Comparison of ENCODE assay signal across 17 mouse cellular contexts in genomic region chr10:80194441-80194840, GRCm38 (mm10). TPM values are rescaled to one million over a fixed set of nuclear protein-coding genes. Genes with fewer than 3 reads are reported as not detected.
A peak's percentile ranks its signal among the peaks of the same experiment; 100 is the strongest.
DNase-seq lines count a peak whose midpoint lies in the region; ATAC-seq and TF ChIP-seq lines count a peak whose summit lies in the region.
"Had no signal": no experiment of that assay in that cellular context is flagged by ENCODE, and none has a peak within 500 bp of the region (broad histone marks: within the 10 kb centered on the region; RNA-seq: fewer than 3 reads in every experiment).

No protein-coding gene starts in this region.

- H3K9ac ChIP-seq in forebrain, embryonic 11.5 days (ENCODE audit: low read length) = peak overlapping the region; percentile 55
- no peak overlapping the region for H3K9ac ChIP-seq in forebrain, embryonic 16.5 days (replicated peaks; ENCODE audit: low read depth, low read length)
- peak overlapping the region; percentile 15; the same call in 1 of the 2 replicates for H3K9ac ChIP-seq in liver, embryonic 12.5 days
- no peak overlapping the region for H3K9ac ChIP-seq in liver, embryonic 11.5 days (ENCODE audit: low read depth, low read length)
- H3K9ac ChIP-seq in midbrain, embryonic 13.5 days (replicated peaks) = peak overlapping the region; percentile 42; the same call in 1 of the 2 replicates
- H3K9ac ChIP-seq: liver, embryonic 14.5 days had no signal

- TF ChIP-seq POLR2A in brain, embryonic 14.5 days (IDR thresholded peaks at IDR 0.05; ENCODE audit: borderline replicate concordance, extremely low read depth, insufficient read depth, insufficient read length, poor library complexity, severe bottlenecking) = no peak

- no peaks in the 10 kb centered on the region for H3K9me3 ChIP-seq in forebrain, embryonic 11.5 days (ENCODE audit: control insufficient read depth, low read length)
- H3K9me3 ChIP-seq in forebrain, embryonic 16.5 days (ENCODE audit: control insufficient read depth, low read length) = no peaks in the 10 kb centered on the region
- no peaks in the 10 kb centered on the region for H3K9me3 ChIP-seq in liver, embryonic 12.5 days (replicated peaks)
- H3K9me3 ChIP-seq in liver, embryonic 11.5 days (ENCODE audit: control insufficient read depth, low read length) = no peaks in the 10 kb centered on the region
- H3K9me3 ChIP-seq in midbrain, embryonic 13.5 days = no peaks in the 10 kb centered on the region

- no peak overlapping the region for H3K4me3 ChIP-seq in forebrain, embryonic 11.5 days (ENCODE audit: low read depth, low read length)
- no peak overlapping the region for H3K4me3 ChIP-seq in forebrain, embryonic 16.5 days (replicated peaks; ENCODE audit: low read length)
- H3K4me3 ChIP-seq in liver, embryonic 12.5 days = no peak overlapping the region
- no peak overlapping the region for H3K4me3 ChIP-seq in liver, embryonic 11.5 days (ENCODE audit: low read depth, low read length)
- no peak overlapping the region for H3K4me3 ChIP-seq in midbrain, embryonic 13.5 days (replicated peaks)

- H3K36me3 ChIP-seq in forebrain, embryonic 11.5 days (ENCODE audit: control insufficient read depth, insufficient read depth, low read length) = no peaks in the 10 kb centered on the region
- no peaks in the 10 kb centered on the region for H3K36me3 ChIP-seq in forebrain, embryonic 16.5 days (ENCODE audit: control insufficient read depth, insufficient read depth)
- H3K36me3 ChIP-seq in liver, embryonic 12.5 days = no peaks in the 10 kb centered on the region
- no peaks in the 10 kb centered on the region for H3K36me3 ChIP-seq in liver, embryonic 11.5 days (ENCODE audit: control insufficient read depth, insufficient read depth, low read length)
- H3K36me3 ChIP-seq in midbrain, embryonic 13.5 days = no peaks in the 10 kb centered on the region

- peak overlapping the region; percentile 42 for H3K27ac ChIP-seq in forebrain, embryonic 11.5 days (ENCODE audit: low read depth, low read length)
- H3K27ac ChIP-seq in forebrain, embryonic 16.5 days (ENCODE audit: low read length) = no peak overlapping the region
- H3K27ac ChIP-seq in liver, embryonic 12.5 days = no peak overlapping the region
- H3K27ac ChIP-seq in liver, embryonic 11.5 days (ENCODE audit: low read depth, low read length) = no peak overlapping the region
- peak overlapping the region; percentile 86 for H3K27ac ChIP-seq in midbrain, embryonic 13.5 days
- H3K27ac ChIP-seq: liver, embryonic 14.5 days had no signal

- TF ChIP-seq CTCF in brain, embryonic 14.5 days (IDR thresholded peaks at IDR 0.05; ENCODE audit: borderline replicate concordance, extremely low read depth, insufficient read depth, insufficient read length) = no peak

- H3K4me2 ChIP-seq in forebrain, embryonic 11.5 days (ENCODE audit: low read depth, low read length, severe bottlenecking) = peak overlapping the region; percentile 26; the same call in 1 of the 2 replicates
- H3K4me2 ChIP-seq in forebrain, embryonic 16.5 days (ENCODE audit: low read length) = no peak overlapping the region
- H3K4me2 ChIP-seq in liver, embryonic 12.5 days = no peak overlapping the region
- no peak overlapping the region for H3K4me2 ChIP-seq in liver, embryonic 11.5 days
- H3K4me2 ChIP-seq in midbrain, embryonic 13.5 days (replicated peaks) = no peak overlapping the region
- H3K4me2 ChIP-seq: heart, embryonic 11.5 days had no signal

- peaks cover 2% of the 10 kb centered on the region; the same call in 1 of the 2 replicates for H3K27me3 ChIP-seq in forebrain, embryonic 11.5 days (ENCODE audit: control insufficient read depth, insufficient read depth, low read length)
- no peaks in the 10 kb centered on the region for H3K27me3 ChIP-seq in forebrain, embryonic 16.5 days (replicated peaks; ENCODE audit: control insufficient read depth, insufficient read depth, low read length)
- H3K27me3 ChIP-seq in liver, embryonic 12.5 days (replicated peaks) = peaks cover 73% of the 10 kb centered on the region
- peaks cover 35% of the 10 kb centered on the region for H3K27me3 ChIP-seq in liver, embryonic 11.5 days (replicated peaks; ENCODE audit: control insufficient read depth, insufficient read depth, low read length)
- H3K27me3 ChIP-seq in midbrain, embryonic 13.5 days = no peaks in the 10 kb centered on the region

- WGBS in forebrain, embryonic 11.5 days = 12% methylated on average over 8 of the region's 8 CpGs
- WGBS in forebrain, embryonic 16.5 days = 17% methylated on average over 8 of the region's 8 CpGs
- WGBS in liver, embryonic 12.5 days (ENCODE audit: insufficient replicate concordance) = 61% methylated on average over 8 of the region's 8 CpGs
- WGBS in liver, embryonic 11.5 days = 66% methylated on average over 8 of the region's 8 CpGs
- 4% methylated on average over 8 of the region's 8 CpGs for WGBS in midbrain, embryonic 13.5 days

- no peak for ATAC-seq in forebrain, embryonic 11.5 days (replicated peaks; ENCODE audit: low FRiP score)
- ATAC-seq in forebrain, embryonic 16.5 days = no peak
- ATAC-seq in liver, embryonic 12.5 days = no peak
- no peak for ATAC-seq in liver, embryonic 11.5 days (replicated peaks; ENCODE audit: low FRiP score)
- ATAC-seq in midbrain, embryonic 13.5 days = no peak
- ATAC-seq in activated CD4-positive, CD25-positive, alpha-beta regulatory T cell, adult 4 months = no peak
- ATAC-seq: intestine, embryonic 16.5 days had no signal

- peaks cover 20% of the 10 kb centered on the region; the same call in 1 of the 2 replicates for H3K4me1 ChIP-seq in forebrain, embryonic 11.5 days (replicated peaks; ENCODE audit: control insufficient read depth, insufficient read depth, low read length)
- peaks cover 17% of the 10 kb centered on the region for H3K4me1 ChIP-seq in forebrain, embryonic 16.5 days (replicated peaks; ENCODE audit: control insufficient read depth, insufficient read depth, low read length)
- peaks cover 28% of the 10 kb centered on the region for H3K4me1 ChIP-seq in liver, embryonic 12.5 days
- H3K4me1 ChIP-seq in liver, embryonic 11.5 days (replicated peaks; ENCODE audit: control insufficient read depth, insufficient read depth, low read length) = peaks cover 17% of the 10 kb centered on the region
- peaks cover 69% of the 10 kb centered on the region for H3K4me1 ChIP-seq in midbrain, embryonic 13.5 days (replicated peaks)

- DNase-seq in forebrain, embryonic 11.5 days (ENCODE audit: low spot score) = peak; percentile 55
- DNase-seq in liver, embryonic 11.5 days (ENCODE audit: low spot score) = no peak
- peak; percentile 43 for DNase-seq in brain, embryonic 14.5 days (ENCODE audit: low read depth)
- no peak for DNase-seq in cerebellum, adult 9-11 months
- DNase-seq: adrenal gland, adult 8-10 months; cerebellum, adult 11-12 months; cerebellum, postnatal 36 days; heart, postnatal 36 days; right cerebral cortex, postnatal 4 days; thymus, postnatal 14 days had no signal

RNA-seq across cellular contexts. Expression of gene Efna2, which starts 15.2 kb away (rescaled TPM):
- 48.8 and 50.7 TPM in 2 replicates for polyA plus RNA-seq in forebrain, embryonic 11.5 days (2014; fragmentation: Nextera tagmentation; extraction: Ambion mirVana)
- polyA plus RNA-seq in forebrain, embryonic 16.5 days (2015; fragmentation: Nextera tagmentation; extraction: Ambion mirVana) = 24.8 and 25.4 TPM in 2 replicates
- 3.1 and 3.4 TPM in 2 replicates for polyA plus RNA-seq in liver, embryonic 12.5 days (2016; fragmentation: Nextera tagmentation; extraction: Ambion mirVana)
- polyA plus RNA-seq in liver, embryonic 11.5 days (2014; fragmentation: Nextera tagmentation; extraction: Ambion mirVana) = 9.4 and 10.7 TPM in 2 replicates
- polyA plus RNA-seq in brain, embryonic 14.5 days (2012; rRNA removed) = 57.2 and 66.4 TPM in 2 replicates
- polyA plus RNA-seq in midbrain, embryonic 13.5 days (2015; fragmentation: Nextera tagmentation; extraction: Ambion mirVana) = 34.5 and 41.3 TPM in 2 replicates
- not detected for polyA plus RNA-seq in activated CD4-positive, CD25-positive, alpha-beta regulatory T cell, adult 4 months (2017; shearing (Covaris generic))

RNA-seq across cellular contexts. Expression of gene 1600002K03Rik, which starts 21.7 kb away (rescaled TPM):
- polyA plus RNA-seq in forebrain, embryonic 11.5 days (2014; fragmentation: Nextera tagmentation; extraction: Ambion mirVana) = 6.4 and 8.3 TPM in 2 replicates
- polyA plus RNA-seq in forebrain, embryonic 16.5 days (2015; fragmentation: Nextera tagmentation; extraction: Ambion mirVana) = 8.5 and 10.6 TPM in 2 replicates
- polyA plus RNA-seq in liver, embryonic 12.5 days (2016; fragmentation: Nextera tagmentation; extraction: Ambion mirVana) = 14.0 and 16.4 TPM in 2 replicates
- 21.8 and 27.4 TPM in 2 replicates for polyA plus RNA-seq in liver, embryonic 11.5 days (2014; fragmentation: Nextera tagmentation; extraction: Ambion mirVana)
- polyA plus RNA-seq in brain, embryonic 14.5 days (2012; rRNA removed) = 18.5 and 21.2 TPM in 2 replicates
- 11.9 and 14.5 TPM in 2 replicates for polyA plus RNA-seq in midbrain, embryonic 13.5 days (2015; fragmentation: Nextera tagmentation; extraction: Ambion mirVana)
- 10 to 100 TPM; 18.0 to 22.7 TPM for polyA plus RNA-seq in activated CD4-positive, CD25-positive, alpha-beta regulatory T cell, adult 4 months (2017; shearing (Covaris generic))

RNA-seq across cellular contexts. Expression of gene Cirbp, which starts 28.7 kb away (rescaled TPM):
- polyA plus RNA-seq in forebrain, embryonic 11.5 days (2014; fragmentation: Nextera tagmentation; extraction: Ambion mirVana) = 82.0 and 83.4 TPM in 2 replicates
- polyA plus RNA-seq in forebrain, embryonic 16.5 days (2015; fragmentation: Nextera tagmentation; extraction: Ambion mirVana) = 318 and 335 TPM in 2 replicates
- 22.1 and 27.3 TPM in 2 replicates for polyA plus RNA-seq in liver, embryonic 12.5 days (2016; fragmentation: Nextera tagmentation; extraction: Ambion mirVana)
- polyA plus RNA-seq in liver, embryonic 11.5 days (2014; fragmentation: Nextera tagmentation; extraction: Ambion mirVana) = 22.5 and 25.1 TPM in 2 replicates
- polyA plus RNA-seq in brain, embryonic 14.5 days (2012; rRNA removed) = 381 and 490 TPM in 2 replicates
- 354 and 412 TPM in 2 replicates for polyA plus RNA-seq in midbrain, embryonic 13.5 days (2015; fragmentation: Nextera tagmentation; extraction: Ambion mirVana)
- polyA plus RNA-seq in activated CD4-positive, CD25-positive, alpha-beta regulatory T cell, adult 4 months (2017; shearing (Covaris generic)) = 100 to 1,000 TPM; 132 to 177 TPM

RNA-seq across cellular contexts. Expression of gene Mum1, which starts 31.8 kb away (rescaled TPM):
- 75.6 and 79.4 TPM in 2 replicates for polyA plus RNA-seq in forebrain, embryonic 11.5 days (2014; fragmentation: Nextera tagmentation; extraction: Ambion mirVana)
- 49.0 and 55.4 TPM in 2 replicates for polyA plus RNA-seq in forebrain, embryonic 16.5 days (2015; fragmentation: Nextera tagmentation; extraction: Ambion mirVana)
- 33.5 and 35.1 TPM in 2 replicates for polyA plus RNA-seq in liver, embryonic 12.5 days (2016; fragmentation: Nextera tagmentation; extraction: Ambion mirVana)
- polyA plus RNA-seq in liver, embryonic 11.5 days (2014; fragmentation: Nextera tagmentation; extraction: Ambion mirVana) = 67.7 and 71.0 TPM in 2 replicates
- 59.1 and 61.2 TPM in 2 replicates for polyA plus RNA-seq in brain, embryonic 14.5 days (2012; rRNA removed)
- polyA plus RNA-seq in midbrain, embryonic 13.5 days (2015; fragmentation: Nextera tagmentation; extraction: Ambion mirVana) = 91.4 and 98.4 TPM in 2 replicates
- 10 to 100 TPM; 59.5 to 75.7 TPM for polyA plus RNA-seq in activated CD4-positive, CD25-positive, alpha-beta regulatory T cell, adult 4 months (2017; shearing (Covaris generic))

RNA-seq across cellular contexts. Expression of gene Midn, which starts 46.4 kb away (rescaled TPM):
- polyA plus RNA-seq in forebrain, embryonic 11.5 days (2014; fragmentation: Nextera tagmentation; extraction: Ambion mirVana) = 58.3 and 66.4 TPM in 2 replicates
- 26.5 and 30.9 TPM in 2 replicates for polyA plus RNA-seq in forebrain, embryonic 16.5 days (2015; fragmentation: Nextera tagmentation; extraction: Ambion mirVana)
- 5.7 and 6.3 TPM in 2 replicates for polyA plus RNA-seq in liver, embryonic 12.5 days (2016; fragmentation: Nextera tagmentation; extraction: Ambion mirVana)
- polyA plus RNA-seq in liver, embryonic 11.5 days (2014; fragmentation: Nextera tagmentation; extraction: Ambion mirVana) = 19.2 and 20.1 TPM in 2 replicates
- polyA plus RNA-seq in brain, embryonic 14.5 days (2012; rRNA removed) = 177 and 213 TPM in 2 replicates
- 35.9 and 40.6 TPM in 2 replicates for polyA plus RNA-seq in midbrain, embryonic 13.5 days (2015; fragmentation: Nextera tagmentation; extraction: Ambion mirVana)
- polyA plus RNA-seq in activated CD4-positive, CD25-positive, alpha-beta regulatory T cell, adult 4 months (2017; shearing (Covaris generic)) = 1 to 10 TPM; 7.3 to 9.2 TPM

Comparison
In these comparisons a context has a peak if more than half of its experiments do, and no peak if none do; other contexts are left out.
1. H3K27ac ChIP-seq: peak in forebrain, embryonic 11.5 days (single experiment) and midbrain, embryonic 13.5 days (single experiment); none in forebrain, embryonic 16.5 days (single experiment), liver, embryonic 12.5 days (single experiment) and liver, embryonic 11.5 days (single experiment).
2. H3K9ac ChIP-seq: peak in forebrain, embryonic 11.5 days (single experiment), liver, embryonic 12.5 days (single experiment) and midbrain, embryonic 13.5 days (single experiment); none in forebrain, embryonic 16.5 days (single experiment) and liver, embryonic 11.5 days (single experiment).
3. DNase-seq: peak in forebrain, embryonic 11.5 days (single experiment) and brain, embryonic 14.5 days (single experiment); none in liver, embryonic 11.5 days (single experiment) and cerebellum, adult 9-11 months (single experiment).